ENCODE assay signal across 11 mouse cellular contexts in the genomic region with DNA sequence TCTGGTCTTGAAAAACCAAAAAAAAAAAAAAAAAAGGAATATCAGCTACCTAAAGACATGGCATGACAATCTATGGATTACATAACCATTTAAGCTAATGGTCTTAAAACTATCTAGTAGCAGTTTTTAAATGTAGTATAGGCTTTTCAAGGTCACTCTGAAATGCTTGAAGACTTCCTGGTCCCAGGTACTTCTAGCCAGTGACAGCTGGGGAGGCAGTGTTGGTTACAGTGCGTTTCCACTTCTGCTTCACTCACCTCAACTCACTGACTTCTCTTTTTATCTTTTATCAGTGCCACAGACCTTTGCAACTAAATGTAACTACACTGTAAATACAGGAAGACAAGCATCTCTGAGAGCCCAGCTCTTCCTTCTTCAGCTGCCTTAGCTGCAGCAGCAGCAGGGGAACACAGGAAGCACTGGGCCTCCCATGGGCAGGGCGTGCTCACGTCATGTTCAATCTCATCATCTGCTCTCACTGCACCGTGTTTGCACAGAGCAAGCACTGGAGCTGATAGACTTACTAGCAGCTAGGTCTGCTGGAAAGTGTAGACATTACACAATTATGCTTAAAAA. TPM values are rescaled to one million over a fixed set of nuclear protein-coding genes. Genes with fewer than 3 reads are reported as not detected.
DNase-seq lines count a peak whose midpoint lies in the region; ATAC-seq and TF ChIP-seq lines count a peak whose summit lies in the region.
"Had no signal": no experiment of that assay in that cellular context is flagged by ENCODE, and none has a peak within 500 bp of the region (broad histone marks: within the 10 kb centered on the region; RNA-seq: fewer than 3 reads in every experiment).

No protein-coding gene starts in this region.

- TF ChIP-seq CTCF in G1E (IDR thresholded peaks at IDR 0.05; ENCODE audit: low read depth, low read length), result no peak

- H3K4me1 ChIP-seq in G1E (ENCODE audit: insufficient read depth, low read depth, low read length), result peaks cover 3% of the 10 kb centered on the region
- H3K4me1 ChIP-seq: lung, embryonic 15.5 days had no signal

- DNase-seq in cerebellum, adult 11-12 months, result peak; percentile 47
- DNase-seq in cerebellum, adult 11 months, result no peak
- no peak for DNase-seq in G1E (ENCODE audit: low spot score)
- DNase-seq in retina, postnatal 1 day, result peak; percentile 84
- no peak for DNase-seq in layer of hippocampus, postnatal 14 days (ENCODE audit: low spot score in 2 of 2)
- DNase-seq in right cerebral cortex, postnatal 10 days (ENCODE audit: low spot score in 2 of 2), result no peak
- DNase-seq in ovary, postnatal 14 days (ENCODE audit: low spot score), result no peak
- DNase-seq: kidney, adult 9 months had no signal

- H3K27me3 ChIP-seq in G1E (ENCODE audit: insufficient read depth, low read length), result no peaks in the 10 kb centered on the region
- H3K27me3 ChIP-seq: lung, embryonic 15.5 days had no signal

- peak; percentile 94 for ATAC-seq in G1E (ENCODE audit: extremely low read depth, insufficient number of reproducible peaks, low FRiP score, poor library complexity, severe bottlenecking)
- ATAC-seq in common myeloid progenitor, adult 5-6 weeks (replicated peaks; ENCODE audit: low read depth, poor library complexity, severe bottlenecking), result peak; percentile 86

- no peaks in the 10 kb centered on the region for H3K9me3 ChIP-seq in G1E (replicated peaks)
- H3K9me3 ChIP-seq: lung, embryonic 15.5 days had no signal

- H3K4me3 ChIP-seq in G1E (ENCODE audit: low read depth, low read length), result no peak overlapping the region
- H3K4me3 ChIP-seq: lung, embryonic 15.5 days; myocyte had no signal

- H3K36me3 ChIP-seq in G1E (replicated peaks), result peaks cover 83% of the 10 kb centered on the region

RNA-seq across cellular contexts. Expression of gene Ttc17, which starts 46.0 kb away (rescaled TPM):
- total RNA-seq in G1E (2014; fragmentation: Nextera tagmentation), result 33.0 and 33.2 TPM in 2 replicates
- 15.2 and 18.9 TPM in 2 replicates for total RNA-seq in G1E (2017)
- 2.5 and 4.1 TPM in 2 replicates for polyA plus RNA-seq in G1E (2012)
- 16.4 and 31.2 TPM in 2 replicates for total RNA-seq in common myeloid progenitor, adult 5-6 weeks (2017)
- total RNA-seq in layer of hippocampus, postnatal 14 days (2021), result 10 to 100 TPM; 34.6 to 36.5 TPM

Comparison
In these comparisons a context has a peak if more than half of its experiments do, and no peak if none do; other contexts are left out.
1. DNase-seq: peak in cerebellum, adult 11-12 months (single experiment) and retina, postnatal 1 day (single experiment); none in cerebellum, adult 11 months (single experiment), G1E (single experiment), layer of hippocampus, postnatal 14 days (0 of 2), right cerebral cortex, postnatal 10 days (0 of 2) and ovary, postnatal 14 days (single experiment).